Mouse (Mus musculus): ENCODE data around the gene Nme8. TPM values are rescaled to one million over a fixed set of nuclear protein-coding genes. Genes with fewer than 3 reads are reported as not detected.

The Nme8 gene
- total RNA-seq, 1 experiment from 2014 or later, result not detected

DNA sequence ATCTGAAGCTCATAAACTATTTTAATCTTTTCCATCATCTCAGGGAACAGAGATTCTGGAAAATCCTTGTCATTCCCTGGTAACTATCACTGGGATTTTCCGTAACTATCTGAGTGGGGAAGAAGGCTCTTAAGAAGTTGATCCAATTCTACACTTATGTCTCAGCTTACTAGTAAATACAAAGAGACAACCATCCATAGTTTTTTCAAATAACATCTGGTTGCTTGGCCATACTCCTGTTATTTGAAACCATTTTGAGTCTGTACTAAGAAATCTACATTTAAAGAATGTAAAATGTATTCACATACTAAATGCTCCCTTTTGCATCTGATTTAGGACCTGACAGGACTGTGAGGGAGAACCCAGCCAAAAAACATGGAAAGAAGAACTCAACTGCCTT lies 84.2 kb downstream of the Nme8 start:
- ATAC-seq (replicated peaks in 1 of 2; ENCODE audit: insufficient read depth in 1 of 2, low FRiP score in 2 of 2, low TSS enrichment in 1 of 2, low read depth in 1 of 2, poor library complexity in 2 of 2, severe bottlenecking in 2 of 2), result no peak

DNA sequence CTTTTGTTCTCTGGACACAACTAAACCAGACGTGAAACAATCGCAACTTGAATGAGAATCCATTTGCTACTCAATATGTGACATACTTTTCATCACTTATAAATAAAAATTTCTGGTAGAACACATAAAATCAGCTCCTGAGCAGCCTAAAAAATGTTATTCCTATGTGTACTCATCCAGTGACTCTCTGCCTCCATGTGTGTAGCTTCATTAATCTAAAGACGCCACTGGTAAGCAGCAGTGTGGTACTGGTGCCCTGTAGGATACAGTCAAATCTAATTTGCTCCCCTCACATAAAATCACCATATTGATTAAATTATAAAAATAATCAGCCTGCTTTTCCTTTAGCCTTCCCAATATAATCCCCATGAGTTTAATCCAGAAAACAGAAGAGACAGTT lies 84.6 kb downstream of the Nme8 start:
- no peak for ATAC-seq (replicated peaks in 1 of 2; ENCODE audit: insufficient read depth in 1 of 2, low FRiP score in 2 of 2, low TSS enrichment in 1 of 2, low read depth in 1 of 2, poor library complexity in 2 of 2, severe bottlenecking in 2 of 2)

DNA sequence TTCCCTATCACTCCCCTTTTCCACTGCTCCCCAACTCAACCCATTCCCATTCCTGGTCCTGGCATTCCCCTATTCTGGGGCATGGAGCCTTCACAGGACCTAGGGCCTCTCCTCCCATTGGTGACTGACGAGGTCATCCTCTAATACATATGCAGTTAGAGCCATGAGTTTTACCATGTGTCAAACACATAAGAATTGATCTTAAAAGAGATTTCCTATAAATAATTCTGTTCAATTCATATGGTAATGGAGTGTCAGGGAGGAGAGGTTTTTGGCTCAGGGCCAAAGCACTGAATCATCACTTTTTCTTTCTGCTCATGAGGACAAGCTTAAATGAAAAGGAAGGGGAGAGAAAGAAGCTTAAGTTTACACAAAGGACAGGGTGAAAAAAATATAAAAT lies 85.2 kb downstream of the Nme8 start:
- no peak for ATAC-seq (replicated peaks in 1 of 2; ENCODE audit: insufficient read depth in 1 of 2, low FRiP score in 2 of 2, low TSS enrichment in 1 of 2, low read depth in 1 of 2, poor library complexity in 2 of 2, severe bottlenecking in 2 of 2)

DNA sequence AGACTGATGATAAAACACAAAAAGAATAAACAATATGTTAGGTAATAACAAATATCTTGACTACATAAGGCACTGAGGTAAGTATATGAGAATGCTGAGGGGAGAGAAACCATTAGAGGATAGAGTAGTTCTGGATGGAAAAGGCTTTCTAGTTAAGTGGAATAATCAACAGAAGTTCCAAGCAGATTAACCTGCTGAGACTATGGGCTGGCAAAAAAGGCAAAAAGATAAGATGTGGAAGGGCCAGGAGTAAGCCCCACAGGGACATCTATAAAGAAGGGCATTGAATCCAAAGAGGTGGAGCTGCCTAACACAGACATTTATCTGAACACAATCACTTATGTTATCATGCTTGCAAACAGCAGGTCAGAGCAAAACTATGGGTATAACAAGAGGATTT lies 89.5 kb downstream of the Nme8 start:
- no peak for ATAC-seq (replicated peaks in 1 of 2; ENCODE audit: insufficient read depth in 1 of 2, low FRiP score in 2 of 2, low TSS enrichment in 1 of 2, low read depth in 1 of 2, poor library complexity in 2 of 2, severe bottlenecking in 2 of 2)

DNA sequence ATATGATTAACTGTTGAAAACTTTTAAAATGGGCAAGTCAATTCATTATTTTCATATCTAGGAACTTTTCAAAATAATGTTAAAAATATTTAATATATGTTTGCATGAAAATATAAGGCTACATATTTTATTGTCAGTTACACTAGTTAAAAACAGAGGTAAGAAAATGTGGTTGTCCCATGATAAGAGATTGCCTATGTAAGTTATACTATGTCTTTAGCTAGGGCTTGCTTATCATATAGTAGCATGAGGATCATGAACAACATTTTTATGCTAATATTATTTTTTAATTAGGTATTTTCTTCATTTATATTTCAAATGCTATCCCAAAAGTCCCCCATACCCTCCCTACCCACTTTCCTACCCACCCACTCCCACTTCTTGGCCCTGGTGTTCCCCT lies 92.7 kb downstream of the Nme8 start:
- no peak for ATAC-seq (replicated peaks in 1 of 2; ENCODE audit: insufficient read depth in 1 of 2, low FRiP score in 2 of 2, low TSS enrichment in 1 of 2, low read depth in 1 of 2, poor library complexity in 2 of 2, severe bottlenecking in 2 of 2)

DNA sequence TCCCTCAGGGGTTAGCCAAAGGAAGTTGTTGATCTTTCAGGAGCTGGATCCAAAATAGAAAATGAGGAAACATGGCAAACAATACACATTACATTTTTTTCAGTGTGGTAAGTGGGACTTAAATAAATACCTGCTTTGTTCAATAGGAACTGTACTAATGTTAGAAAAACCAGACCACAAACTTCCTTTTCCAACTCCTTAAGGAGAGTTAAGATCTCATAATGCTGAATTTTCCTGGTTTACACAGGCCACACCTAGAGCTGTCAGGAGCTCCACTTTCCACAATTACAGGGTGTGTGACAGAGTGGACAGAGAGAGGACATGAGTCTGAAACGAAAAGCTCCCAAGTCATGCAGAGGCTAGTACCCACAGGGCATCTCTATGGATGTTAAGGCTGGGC lies 93.9 kb downstream of the Nme8 start:
- ATAC-seq (replicated peaks in 1 of 2; ENCODE audit: insufficient read depth in 1 of 2, low FRiP score in 2 of 2, low TSS enrichment in 1 of 2, low read depth in 1 of 2, poor library complexity in 2 of 2, severe bottlenecking in 2 of 2), result no peak

DNA sequence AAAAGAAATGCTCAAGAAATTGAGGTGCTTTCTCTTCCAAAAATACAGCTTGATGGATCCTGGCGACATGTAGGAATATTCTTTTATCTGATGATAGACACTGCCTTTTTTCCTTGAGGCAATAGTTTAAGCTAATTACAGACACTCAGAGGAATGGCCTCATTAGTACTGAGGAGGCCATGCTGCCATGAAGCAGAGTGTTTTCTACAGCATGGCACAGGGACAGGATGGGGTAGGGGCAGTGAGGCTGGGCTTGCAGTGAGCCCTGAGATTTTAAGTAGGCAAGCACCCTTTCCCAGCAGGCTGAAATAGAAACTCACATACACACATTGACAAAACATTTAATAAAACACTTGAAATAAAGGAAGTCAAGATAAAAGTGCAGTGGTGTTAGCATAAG lies 95.1 kb downstream of the Nme8 start:
- no peak for ATAC-seq (replicated peaks in 1 of 2; ENCODE audit: insufficient read depth in 1 of 2, low FRiP score in 2 of 2, low TSS enrichment in 1 of 2, low read depth in 1 of 2, poor library complexity in 2 of 2, severe bottlenecking in 2 of 2)

DNA sequence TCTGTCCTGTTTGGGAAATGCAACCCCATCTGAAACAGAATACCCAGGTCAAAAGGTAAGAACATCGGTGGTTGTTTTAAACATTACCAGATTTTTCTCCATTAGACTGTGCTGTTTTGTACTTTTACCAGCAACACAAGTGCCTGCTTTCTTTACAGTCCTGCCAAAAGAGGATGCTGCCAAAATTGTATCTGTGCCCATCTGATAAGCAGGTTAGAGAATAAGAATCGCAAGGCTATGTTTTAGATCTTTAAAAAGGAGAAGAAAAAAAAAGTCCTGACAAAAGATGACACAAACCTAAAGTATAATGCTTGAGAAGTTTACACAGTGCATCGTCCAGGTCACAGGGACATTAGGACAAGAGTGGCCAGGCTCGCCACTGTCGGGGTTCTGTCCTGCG lies 98.4 kb downstream of the Nme8 start:
- no peak for ATAC-seq (replicated peaks in 1 of 2; ENCODE audit: insufficient read depth in 1 of 2, low FRiP score in 2 of 2, low TSS enrichment in 1 of 2, low read depth in 1 of 2, poor library complexity in 2 of 2, severe bottlenecking in 2 of 2)

DNA sequence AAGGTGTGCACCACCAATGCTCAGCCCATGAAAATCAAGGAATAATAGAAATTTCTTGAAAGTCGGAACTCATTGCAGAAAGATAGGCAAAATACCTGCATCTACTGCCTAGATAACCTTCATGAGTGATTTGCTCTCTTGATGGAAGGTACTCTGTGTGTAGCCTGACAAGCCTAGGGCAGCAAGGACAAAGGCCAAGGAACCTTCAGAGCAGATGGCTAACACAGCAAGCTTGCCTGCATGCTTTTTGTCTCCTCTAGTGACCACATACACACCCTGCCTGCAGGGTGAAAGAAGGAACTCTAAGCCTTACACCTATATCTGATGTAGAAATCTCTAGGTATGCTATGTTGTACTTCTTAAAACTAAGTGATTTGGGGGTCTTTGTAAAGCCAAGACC lies 102.5 kb downstream of the Nme8 start:
- ATAC-seq (replicated peaks in 1 of 2; ENCODE audit: insufficient read depth in 1 of 2, low FRiP score in 2 of 2, low TSS enrichment in 1 of 2, low read depth in 1 of 2, poor library complexity in 2 of 2, severe bottlenecking in 2 of 2), result no peak

Other genes starting within 250 kb of the Nme8 start
- 3.1 and 19.3 TPM in 2 replicates for gene Epdr1, start 77.9 kb downstream of the Nme8 start, total RNA-seq (2017)
- gene Sfrp4, start 74.7 kb downstream of the Nme8 start, total RNA-seq (2017), result 1.5 TPM in 1 of 2 replicates, not detected in the other
- gene Gpr141, start 126.5 kb upstream of the Nme8 start, total RNA-seq (2017), result 5.3 and 14.3 TPM in 2 replicates

Measured in hematopoietic stem cell, adult 5-6 weeks (primary cell).